Mouse (Mus musculus): ENCODE results near the gene Gpcpd1.

DNA sequence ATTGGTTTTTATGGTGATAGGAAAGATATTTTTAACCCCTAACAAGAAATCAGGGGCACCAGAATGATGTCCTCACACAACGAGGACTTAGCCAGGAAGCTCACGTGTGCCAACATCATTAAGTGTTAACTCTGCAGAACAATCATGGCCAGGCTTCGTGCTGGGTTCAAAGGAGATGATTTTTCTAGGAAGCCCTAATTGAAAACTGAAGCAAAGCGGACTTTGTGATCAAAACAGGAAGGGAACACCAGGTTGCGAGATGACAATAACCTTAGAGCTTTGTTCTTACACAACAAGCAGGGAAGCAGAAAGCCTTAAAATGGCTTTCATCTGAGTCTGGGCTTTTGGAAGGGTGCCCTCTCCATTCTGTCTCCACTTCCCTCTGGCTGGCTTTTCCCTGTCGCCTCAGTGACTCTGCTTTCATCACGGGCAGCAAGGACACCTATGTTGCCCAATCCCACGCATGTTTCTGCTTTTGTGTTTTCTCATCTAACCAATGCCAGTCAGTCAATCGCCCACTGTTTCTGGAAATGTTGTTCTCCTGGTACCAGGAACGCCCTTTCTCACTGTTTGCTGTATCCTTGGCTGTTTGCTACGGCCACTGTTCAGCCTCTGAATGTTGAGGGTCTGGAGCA lies 8.2 kb upstream of the Gpcpd1 start:
- TF ChIP-seq CTCF (IDR thresholded peaks at IDR 0.05) (no peak), EP300 (IDR thresholded peaks at IDR 0.05) (peak; percentile 41)

Measured in lung, postnatal 0 days (tissue).